Mouse (Mus musculus) embryonic facial prominence, embryonic 12.5 days (tissue): ENCODE measurements around the gene Zscan12. TPM values are rescaled to one million over a fixed set of nuclear protein-coding genes. Genes with fewer than 3 reads are reported as not detected.
A peak's percentile ranks its signal among the peaks of the same experiment; 100 is the strongest.
"Not testable (repeated sequence)": the region's sequence is repeated elsewhere in the genome, so short reads cannot be mapped to it uniquely, and the experiment has no call there.

Experiments
- ATAC-seq: fragments of 200-750 bp; cut with Nextera tagmentation; 2 replicates; pipeline ENCODE4 v1.8.0; 2017; ENCODE audit not compliant: insufficient number of reproducible peaks, insufficient read depth, low FRiP score, low TSS enrichment
- H3K27ac ChIP-seq: fragments of 300-500 bp; sonication (generic); 2 replicates; pipeline ENCODE4 v1.5.1; 2016; ENCODE audit warnings: mild to moderate bottlenecking
- H3K27me3 ChIP-seq: fragments of 300-500 bp; sonication (generic); 2 replicates; pipeline ENCODE4 v1.6.1; 2016; ENCODE audit warnings: mild to moderate bottlenecking, moderate library complexity
- H3K36me3 ChIP-seq: fragments of 300-500 bp; sonication (generic); 2 replicates; pipeline ENCODE4 v1.6.1; 2016; ENCODE audit warnings: mild to moderate bottlenecking
- H3K4me1 ChIP-seq: fragments of 300-500 bp; sonication (generic); 2 replicates; pipeline ENCODE4 v1.6.1; 2016
- H3K4me2 ChIP-seq: fragments of 300-500 bp; sonication (generic); replicated peaks from 2 replicates; pipeline ENCODE4 v1.6.1; 2016; ENCODE audit warnings: mild to moderate bottlenecking, moderate library complexity
- H3K4me3 ChIP-seq: fragments of 300-500 bp; sonication (generic); 2 replicates; pipeline ENCODE4 v1.5.1; 2016; ENCODE audit warnings: mild to moderate bottlenecking
- H3K9ac ChIP-seq: fragments of 300-500 bp; sonication (generic); 2 replicates; pipeline ENCODE4 v1.6.1; 2016; ENCODE audit warnings: mild to moderate bottlenecking, moderate library complexity
- H3K9me3 ChIP-seq: fragments of 300-500 bp; sonication (generic); 2 replicates; pipeline ENCODE4 v1.6.1; 2016; ENCODE audit warnings: mild to moderate bottlenecking, moderate library complexity
- WGBS: fragments of 180-500 bp; shearing (Covaris S2); methylation state at CpG from one replicate; pipeline ENCODE4 v1.1.7; 2016; 5-methylcytosine and 5-hydroxymethylcytosine counted together
- polyA plus RNA-seq: library from polyadenylated mRNA; unstranded; fragments of >200 nt; fragmentation: Nextera tagmentation; extraction: Ambion mirVana; gene quantifications from 2 replicates; pipeline ENCODE4 v1.2.1, GENCODE M21; 2016

Gene Zscan12
- polyA plus RNA-seq, 1 experiment from 2014 or later, result 19.2 TPM

DNA sequence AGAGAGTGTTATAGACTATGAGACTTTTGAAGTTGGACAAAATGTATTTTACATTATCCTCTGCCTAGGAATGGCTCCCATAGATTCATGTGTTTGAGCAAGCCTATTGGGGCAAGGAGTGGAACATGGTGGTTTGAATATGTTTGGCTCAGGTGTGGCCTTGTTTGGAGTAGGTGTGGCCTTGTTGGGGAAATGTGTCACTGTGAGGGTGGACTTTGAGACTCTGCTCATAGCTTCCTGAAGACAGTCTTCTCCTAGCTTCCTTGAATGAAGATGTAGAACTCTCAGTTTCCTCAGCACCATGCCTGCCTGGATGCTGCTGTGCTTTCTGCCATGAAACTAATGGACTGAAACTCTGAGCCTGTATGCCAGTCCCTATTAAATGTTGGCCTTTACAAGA, 12.0 kb upstream of the Zscan12 start:
- no peak overlapping the region for H3K4me3 ChIP-seq

DNA sequence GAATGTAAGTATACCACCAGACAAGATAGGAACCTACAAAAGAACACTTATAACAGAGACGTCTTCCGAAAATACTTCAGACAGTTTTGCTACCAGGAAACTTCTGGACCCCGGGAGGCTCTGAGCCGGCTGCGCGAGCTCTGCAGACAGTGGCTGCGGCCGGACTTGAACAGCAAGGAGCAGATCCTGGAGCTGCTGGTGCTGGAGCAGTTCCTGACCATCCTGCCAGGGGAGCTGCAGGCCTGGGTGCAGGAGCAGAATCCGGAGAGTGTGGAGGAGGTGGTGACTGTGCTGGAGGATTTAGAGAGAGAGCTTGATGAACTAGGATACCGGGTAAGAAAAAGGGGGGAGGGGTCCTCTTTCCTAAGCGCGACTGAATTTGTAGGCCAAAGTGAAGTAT, 1.1 kb downstream of the Zscan12 start:
- H3K27ac ChIP-seq, result no peak overlapping the region
- H3K36me3 ChIP-seq, result peaks cover 13% of the 10 kb centered on the region
- peak overlapping the region; percentile 57 for H3K4me2 ChIP-seq
- peaks cover 15% of the 10 kb centered on the region for H3K4me1 ChIP-seq
- no peak for ATAC-seq
- H3K9ac ChIP-seq, result peak overlapping the region; percentile 92
- WGBS, result 64% methylated on average over 12 of the region's 12 CpGs
- H3K4me3 ChIP-seq, result peak overlapping the region; percentile 83
- H3K27me3 ChIP-seq, result no peaks in the 10 kb centered on the region
- no peaks in the 10 kb centered on the region for H3K9me3 ChIP-seq

More for the DNA sequence above, 12.0 kb upstream of the Zscan12 start:
- H3K9me3 ChIP-seq, result no peaks in the 10 kb centered on the region
- H3K27ac ChIP-seq, result no peak overlapping the region
- no peaks in the 10 kb centered on the region for H3K27me3 ChIP-seq
- H3K36me3 ChIP-seq, result no peaks in the 10 kb centered on the region
- no peak for ATAC-seq
- no peaks in the 10 kb centered on the region for H3K4me1 ChIP-seq
- no peak overlapping the region for H3K9ac ChIP-seq
- no peak overlapping the region for H3K4me2 ChIP-seq

DNA sequence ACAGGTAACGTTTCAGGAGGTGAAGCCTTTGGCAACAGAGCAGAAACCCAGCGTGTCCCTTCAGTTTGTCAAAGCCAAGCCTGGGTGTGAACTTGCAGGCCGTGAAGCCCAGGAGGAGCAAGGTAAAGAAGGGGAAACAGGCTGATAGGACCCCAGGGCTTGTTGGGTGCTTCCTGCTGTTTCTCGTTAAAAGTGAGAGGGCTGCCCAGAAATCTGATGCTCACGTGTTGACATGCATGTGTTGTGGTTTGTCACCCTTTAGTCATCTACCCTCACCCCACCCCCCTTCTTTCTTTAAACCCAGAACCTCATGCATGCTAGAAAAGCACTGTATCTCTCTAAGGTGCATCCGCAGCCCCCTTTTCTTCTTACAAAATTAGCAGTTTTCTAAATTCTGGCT, 4.0 kb downstream of the Zscan12 start:
- 61% methylated on average over 6 of the region's 6 CpGs for WGBS

DNA sequence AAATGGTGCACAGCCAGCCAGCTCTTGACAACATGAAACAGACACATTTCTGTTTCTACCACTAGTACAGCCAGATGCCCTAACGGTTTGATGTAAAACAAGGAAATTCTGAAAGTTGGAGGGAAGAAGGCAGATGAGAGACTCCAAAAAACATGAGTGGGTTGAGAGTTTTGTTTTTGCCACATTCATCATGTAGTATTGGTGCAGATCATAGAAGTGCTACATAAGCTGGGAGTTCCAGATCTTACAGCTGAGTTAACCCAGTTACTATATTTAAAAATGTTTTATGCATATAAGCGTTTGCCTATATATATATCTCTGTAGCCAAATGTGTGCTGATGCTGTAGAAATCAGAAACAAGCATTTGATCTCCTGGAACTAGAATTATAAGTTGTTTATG, 10.1 kb downstream of the Zscan12 start:
- no peak for ATAC-seq
- no peak overlapping the region for H3K27ac ChIP-seq
- H3K4me2 ChIP-seq, result no peak overlapping the region
- no peak overlapping the region for H3K9ac ChIP-seq
- no peaks in the 10 kb centered on the region for H3K9me3 ChIP-seq
- WGBS, result 91% methylated on average over 2 of the region's 2 CpGs
- H3K4me1 ChIP-seq, result no peaks in the 10 kb centered on the region
- no peaks in the 10 kb centered on the region for H3K27me3 ChIP-seq
- H3K36me3 ChIP-seq, result peaks cover 27% of the 10 kb centered on the region
- H3K4me3 ChIP-seq, result no peak overlapping the region

More for the DNA sequence above, 4.0 kb downstream of the Zscan12 start:
- no peaks in the 10 kb centered on the region for H3K27me3 ChIP-seq
- peaks cover 15% of the 10 kb centered on the region for H3K4me1 ChIP-seq
- H3K9ac ChIP-seq, result no peak overlapping the region
- no peak overlapping the region for H3K4me2 ChIP-seq
- no peak overlapping the region for H3K27ac ChIP-seq
- no peak for ATAC-seq
- peaks cover 37% of the 10 kb centered on the region for H3K36me3 ChIP-seq
- H3K9me3 ChIP-seq, result no peaks in the 10 kb centered on the region
- no peak overlapping the region for H3K4me3 ChIP-seq

DNA sequence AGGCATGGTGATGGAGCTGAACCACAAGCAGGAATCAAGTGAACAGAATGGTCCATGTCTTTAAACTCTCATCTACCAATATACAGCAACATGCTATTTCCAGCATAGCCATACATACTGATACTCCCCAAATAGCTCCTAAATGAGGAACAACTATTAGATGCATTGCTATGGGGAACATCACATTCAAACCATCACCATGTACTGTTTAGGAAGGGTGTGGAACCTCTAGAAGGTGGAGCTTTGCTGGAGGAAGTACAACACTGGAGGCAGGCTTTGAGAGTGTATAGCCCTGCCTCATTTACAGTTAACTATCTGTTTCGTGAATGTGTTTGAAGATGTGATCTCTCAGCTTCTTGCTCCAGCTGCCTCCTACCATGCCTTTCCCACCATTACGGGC, 15.2 kb downstream of the Zscan12 start:
- H3K4me3 ChIP-seq, result no peak overlapping the region
- no peak for ATAC-seq
- no peak overlapping the region for H3K4me2 ChIP-seq
- no peak overlapping the region for H3K9ac ChIP-seq
- no peaks in the 10 kb centered on the region for H3K9me3 ChIP-seq
- H3K27me3 ChIP-seq, result no peaks in the 10 kb centered on the region
- H3K36me3 ChIP-seq, result no peaks in the 10 kb centered on the region
- no peak overlapping the region for H3K27ac ChIP-seq
- WGBS, result 92% methylated on average over 2 of the region's 2 CpGs
- H3K4me1 ChIP-seq, result no peaks in the 10 kb centered on the region

DNA sequence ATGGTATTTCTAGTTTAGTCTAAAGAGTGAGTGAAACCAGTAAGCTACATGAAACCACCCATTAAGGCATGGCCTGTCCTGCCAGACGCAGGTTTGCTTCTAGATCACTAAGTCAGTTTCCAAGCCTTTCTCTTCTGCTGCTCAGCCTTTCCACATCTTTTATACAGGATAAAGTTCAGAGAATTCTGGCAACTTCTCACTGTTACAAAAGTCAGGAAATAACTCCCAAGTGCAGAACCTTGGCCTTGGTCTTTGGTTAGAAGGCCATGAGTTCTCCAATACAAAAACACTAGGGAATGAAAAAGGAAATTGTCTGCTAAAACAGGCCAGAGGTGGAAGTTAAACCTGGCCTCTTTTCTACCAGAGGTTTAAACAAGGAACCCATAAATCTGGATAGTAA, 32.6 kb downstream of the Zscan12 start:
- Histone ChIP-seq H3K4me2 (no peak overlapping the region), H3K27me3 (no peaks in the 10 kb centered on the region), H3K9ac (no peak overlapping the region), H3K4me3 (no peak overlapping the region), H3K9me3 (no peaks in the 10 kb centered on the region), H3K4me1 (no peaks in the 10 kb centered on the region), H3K36me3 (peaks cover 71% of the 10 kb centered on the region), H3K27ac (no peak overlapping the region)
- WGBS, result 100% methylated on average over 1 of the region's 1 CpGs
- ATAC-seq, result no peak

DNA sequence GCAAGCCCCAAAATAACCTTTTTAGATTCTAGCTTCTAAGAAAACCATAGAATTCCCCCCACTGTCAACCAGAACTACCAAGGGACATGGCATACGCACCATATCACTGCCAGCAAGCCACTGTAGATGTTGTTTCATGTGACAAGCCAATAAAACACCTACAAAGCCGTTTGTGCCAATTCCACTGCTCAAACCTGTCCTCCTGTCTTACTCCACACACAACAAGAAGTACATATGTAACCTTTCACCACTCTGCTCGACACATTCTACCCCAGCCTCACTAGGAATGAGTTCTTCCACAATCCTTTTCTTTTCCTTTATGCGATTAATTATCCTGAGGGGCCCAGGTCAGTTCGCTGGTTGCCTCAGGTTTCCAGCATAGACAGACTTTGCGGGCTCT, 33.0 kb downstream of the Zscan12 start:
- H3K4me2 ChIP-seq, result no peak overlapping the region
- no peak overlapping the region for H3K4me3 ChIP-seq
- H3K9ac ChIP-seq, result no peak overlapping the region
- 93% methylated on average over 6 of the region's 6 CpGs for WGBS
- H3K36me3 ChIP-seq, result peaks cover 67% of the 10 kb centered on the region
- H3K9me3 ChIP-seq, result no peaks in the 10 kb centered on the region
- H3K4me1 ChIP-seq, result no peaks in the 10 kb centered on the region
- no peaks in the 10 kb centered on the region for H3K27me3 ChIP-seq
- no peak for ATAC-seq
- no peak overlapping the region for H3K27ac ChIP-seq

DNA sequence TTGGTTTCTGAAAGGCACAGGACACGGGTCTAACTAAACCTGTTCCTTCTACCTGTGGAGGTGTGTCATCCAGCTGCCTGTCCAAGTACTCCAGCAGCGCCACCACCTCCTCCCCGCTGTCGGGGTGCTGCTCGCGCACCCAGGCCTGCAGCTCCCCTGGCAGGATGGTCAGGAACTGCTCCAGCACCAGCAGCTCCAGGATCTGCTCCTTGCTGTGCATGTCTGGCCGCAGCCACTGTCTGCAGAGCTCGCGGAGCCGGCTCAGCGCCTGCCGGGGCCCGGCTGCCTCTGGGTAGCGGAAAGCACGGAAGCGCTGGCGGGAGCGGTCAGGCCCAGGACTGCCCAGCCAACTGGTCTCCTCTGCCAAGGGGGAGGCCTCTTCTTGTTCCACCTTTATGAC, 33.4 kb downstream of the Zscan12 start:
- H3K9me3 ChIP-seq, H3K4me1 ChIP-seq, H3K9ac ChIP-seq, H3K4me2 ChIP-seq, H3K27ac ChIP-seq, H3K4me3 ChIP-seq, H3K27me3 ChIP-seq: not testable (repeated sequence)
- 0 out of 2 replicates have a peak, but pooled peaks have one; percentile 47 for ATAC-seq
- WGBS, result 87% methylated on average over 18 of the region's 18 CpGs
- H3K36me3 ChIP-seq, result peaks cover 63% of the 10 kb centered on the region

DNA sequence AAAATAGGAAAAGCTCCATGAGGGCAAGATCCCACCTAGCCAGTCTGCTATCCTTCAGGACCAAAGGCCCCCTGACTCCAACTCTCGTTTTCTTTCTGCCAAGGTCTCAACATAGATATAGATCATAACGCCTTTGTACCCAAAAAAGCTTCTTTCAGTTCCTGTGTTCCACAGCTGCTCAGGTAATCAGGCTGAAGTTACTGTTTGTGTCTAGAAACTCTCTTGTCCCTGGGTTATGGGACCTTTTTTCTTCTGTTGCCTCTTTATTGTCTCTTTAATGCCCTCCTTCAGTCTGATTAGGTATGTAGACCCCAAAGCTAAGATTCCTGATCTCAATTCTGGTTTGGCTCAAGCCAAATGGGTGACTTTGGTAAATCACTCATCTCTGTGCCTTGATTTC, 34.9 kb downstream of the Zscan12 start:
- H3K9ac ChIP-seq, result no peak overlapping the region
- H3K27ac ChIP-seq, result no peak overlapping the region
- no peaks in the 10 kb centered on the region for H3K27me3 ChIP-seq
- no peaks in the 10 kb centered on the region for H3K9me3 ChIP-seq
- H3K4me3 ChIP-seq, result no peak overlapping the region
- 91% methylated on average over 2 of the region's 2 CpGs for WGBS
- peaks cover 49% of the 10 kb centered on the region for H3K36me3 ChIP-seq
- no peak for ATAC-seq
- peaks cover 8% of the 10 kb centered on the region for H3K4me1 ChIP-seq
- H3K4me2 ChIP-seq, result no peak overlapping the region

DNA sequence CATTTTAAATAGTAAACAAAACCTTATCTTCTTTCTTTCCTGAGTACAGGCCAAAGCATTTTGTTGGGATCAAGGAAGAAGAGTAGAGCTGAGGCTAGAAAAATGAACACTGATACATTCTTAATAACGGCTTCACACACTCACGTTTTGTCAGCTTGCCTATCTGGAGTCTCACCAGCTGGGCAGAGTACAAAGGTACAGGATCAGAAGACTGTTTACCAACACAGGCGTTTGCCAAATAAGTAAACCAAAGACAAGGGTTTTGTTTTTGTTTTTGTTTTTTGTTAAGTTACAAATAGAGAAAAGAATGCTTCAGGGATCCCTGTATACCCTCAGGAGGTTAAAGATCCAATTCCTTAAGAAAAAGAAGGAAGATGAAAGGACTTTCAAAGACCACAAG, 38.5 kb downstream of the Zscan12 start:
- Histone ChIP-seq H3K27ac (no peak overlapping the region), H3K4me3 (peak overlapping the region; percentile 84), H3K9ac (no peak overlapping the region), H3K9me3 (no peaks in the 10 kb centered on the region), H3K4me1 (peaks cover 8% of the 10 kb centered on the region), H3K36me3 (peaks cover 18% of the 10 kb centered on the region; the same call in 1 of the 2 replicates), H3K4me2 (peak overlapping the region; percentile 60), H3K27me3 (no peaks in the 10 kb centered on the region)
- WGBS, result 78% methylated on average over 3 of the region's 3 CpGs
- ATAC-seq, result no peak

DNA sequence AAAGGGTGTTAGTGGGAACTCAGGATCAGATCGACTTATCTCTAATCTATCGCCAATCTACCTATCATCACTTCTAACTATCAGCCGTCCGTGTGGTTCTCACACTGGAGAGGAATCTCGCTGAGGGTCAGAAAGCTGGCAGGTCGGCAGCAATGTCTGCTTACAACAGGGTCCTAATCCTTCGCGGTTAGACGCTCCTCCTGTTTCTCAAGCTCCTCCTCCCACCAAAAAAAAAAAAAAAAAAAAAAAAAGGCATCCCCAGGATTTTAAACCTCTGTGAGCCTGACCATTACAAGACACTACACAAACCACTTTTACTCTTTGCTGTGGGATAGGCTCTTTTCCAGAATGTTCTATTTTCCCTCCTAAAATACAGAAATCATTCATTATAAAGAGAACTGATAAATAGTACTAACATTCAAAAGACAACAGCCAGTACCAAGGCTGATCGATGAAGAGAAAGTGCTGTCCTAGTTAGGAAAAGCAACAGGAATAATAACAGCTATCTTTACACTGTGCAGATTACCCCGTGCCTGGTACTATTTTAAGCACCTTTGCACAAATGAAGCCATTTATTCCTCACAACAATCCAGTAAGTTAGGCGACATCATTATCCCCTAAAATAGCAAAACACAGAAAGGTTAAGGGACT, 39.1 kb downstream of the Zscan12 start:
- ATAC-seq, result no peak

DNA sequence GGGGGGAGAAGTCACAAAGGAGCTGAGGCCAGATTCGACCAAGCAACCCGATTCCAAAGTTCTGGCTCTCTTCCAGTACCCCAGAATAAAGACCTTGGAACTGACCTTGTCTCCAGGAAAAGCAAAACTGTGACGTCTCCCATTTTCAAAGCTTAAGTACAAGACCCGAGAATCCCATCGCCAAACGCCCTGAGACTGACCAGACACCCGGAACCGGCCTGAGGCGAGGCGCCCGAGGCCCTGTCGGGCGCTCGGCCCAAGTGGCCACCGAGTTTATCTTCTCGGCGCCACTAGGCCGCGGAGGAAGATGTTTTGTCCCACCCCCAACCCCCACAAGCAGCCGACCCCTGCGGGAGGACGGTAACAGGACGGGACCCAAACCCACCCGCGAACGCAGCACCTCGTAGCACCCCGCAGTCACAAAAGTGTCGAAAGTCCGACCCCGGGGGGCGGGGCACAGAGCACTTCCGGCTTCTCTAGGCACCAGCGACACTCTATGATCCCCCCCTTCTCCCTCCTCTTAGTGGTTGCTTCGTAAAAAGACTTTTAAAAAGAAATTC, 39.7 kb downstream of the Zscan12 start, which contains the start of gene Zkscan3:
Zkscan3 (minus strand) TSS at position 469 of the 560 bp plus-strand sequence.
- H3K4me2 ChIP-seq, result peak within 1 kb of the TSS; percentile 60
- under 1% methylated on average over 35 of the region's 35 CpGs for WGBS
- ATAC-seq, result peak; percentile 94
- peak within 1 kb of the TSS; percentile 83 for H3K9ac ChIP-seq
- no peaks in the 10 kb centered on the region for H3K27me3 ChIP-seq
- peaks cover 8% of the 10 kb centered on the region for H3K4me1 ChIP-seq
- H3K4me3 ChIP-seq, result peak within 1 kb of the TSS; percentile 84
- peaks cover 9% of the 10 kb centered on the region; the same call in 1 of the 2 replicates for H3K36me3 ChIP-seq
- H3K27ac ChIP-seq, result peak within 1 kb of the TSS; percentile 69
- H3K9me3 ChIP-seq, result no peaks in the 10 kb centered on the region

More for the DNA sequence above, 39.1 kb downstream of the Zscan12 start:
- Histone ChIP-seq H3K27me3 (no peaks in the 10 kb centered on the region), H3K4me3 (peak overlapping the region; percentile 84), H3K4me2 (peak overlapping the region; percentile 60), H3K4me1 (peaks cover 8% of the 10 kb centered on the region), H3K9ac (peak overlapping the region; percentile 83), H3K9me3 (no peaks in the 10 kb centered on the region), H3K27ac (peak overlapping the region; percentile 69), H3K36me3 (peaks cover 12% of the 10 kb centered on the region; the same call in 1 of the 2 replicates)
- 13% methylated on average over 12 of the region's 12 CpGs for WGBS
